Comparison of ENCODE assay signal across 14 mouse cellular contexts in the genomic region with DNA sequence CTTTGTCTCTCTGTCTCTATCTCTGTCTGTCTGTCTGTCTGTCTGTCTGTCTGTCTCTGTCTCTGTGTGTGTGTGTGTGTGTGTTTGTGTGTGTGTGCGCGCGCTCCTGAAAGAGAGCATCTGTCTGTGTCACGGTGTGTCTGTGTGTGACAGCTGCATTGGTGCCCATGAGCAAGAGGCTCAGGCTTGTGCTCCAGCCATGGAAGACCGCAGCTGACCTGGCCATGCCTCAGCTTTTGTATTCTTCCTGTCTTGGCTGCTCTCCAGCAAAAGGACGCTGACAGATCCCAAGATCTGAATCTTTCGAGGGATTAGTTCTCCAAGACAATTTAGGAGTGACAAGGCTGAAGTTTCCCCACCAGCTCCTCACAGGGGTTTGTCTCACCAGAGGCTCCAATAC. TPM values are rescaled to one million over a fixed set of nuclear protein-coding genes. Genes with fewer than 3 reads are reported as not detected.
"Had no signal": no experiment of that assay in that cellular context is flagged by ENCODE, and none has a peak within 500 bp of the region (broad histone marks: within the 10 kb centered on the region; RNA-seq: fewer than 3 reads in every experiment).

No protein-coding gene starts in this region.

- DNase-seq: kidney, adult 9 months; liver; liver, embryonic 13.5 days; liver, postnatal 0 days; right cerebral cortex, postnatal 14 days; thymus, adult 2 months; thymus, postnatal 25 days had no signal

- H3K27ac ChIP-seq: layer of hippocampus, adult 2 months; limb, embryonic 12.5 days; liver, embryonic 13.5 days; macrophage; midbrain, embryonic 13.5 days; neural tube, embryonic 12.5 days had no signal

- H3K4me3 ChIP-seq: layer of hippocampus, adult 2 months; limb, embryonic 12.5 days; liver, embryonic 13.5 days; midbrain, embryonic 13.5 days; neural tube, embryonic 12.5 days; stomach, embryonic 15.5 days had no signal

- H3K27me3 ChIP-seq: limb, embryonic 12.5 days; liver, embryonic 13.5 days; midbrain, embryonic 13.5 days; neural tube, embryonic 12.5 days; stomach, embryonic 15.5 days had no signal

- H3K36me3 ChIP-seq: limb, embryonic 12.5 days; liver, embryonic 13.5 days; midbrain, embryonic 13.5 days; neural tube, embryonic 12.5 days; stomach, embryonic 15.5 days had no signal

RNA-seq across cellular contexts. Expression of gene Ftcd, which starts 49.5 kb away (rescaled TPM):
- polyA plus RNA-seq: limb, embryonic 12.5 days; macrophage; neural tube, embryonic 12.5 days; urinary bladder, adult 2 months had no signal
